Mouse (Mus musculus): ENCODE data around the gene Ube2l6.

GRCm38 (mm10) chr2:84837817-84838592, 39.4 kb downstream of the Ube2l6 start:
- TF ChIP-seq CTCF (IDR thresholded peaks at IDR 0.05; ENCODE audit: insufficient read depth, low read length): no peak
- no peak for TF ChIP-seq POLR2A (IDR thresholded peaks at IDR 0.05; ENCODE audit: borderline replicate concordance, extremely low read depth, low read depth, low read length)

Measured in lung, adult 2 months (tissue).